Mouse (Mus musculus): ENCODE results near the gene Slc44a3.

DNA sequence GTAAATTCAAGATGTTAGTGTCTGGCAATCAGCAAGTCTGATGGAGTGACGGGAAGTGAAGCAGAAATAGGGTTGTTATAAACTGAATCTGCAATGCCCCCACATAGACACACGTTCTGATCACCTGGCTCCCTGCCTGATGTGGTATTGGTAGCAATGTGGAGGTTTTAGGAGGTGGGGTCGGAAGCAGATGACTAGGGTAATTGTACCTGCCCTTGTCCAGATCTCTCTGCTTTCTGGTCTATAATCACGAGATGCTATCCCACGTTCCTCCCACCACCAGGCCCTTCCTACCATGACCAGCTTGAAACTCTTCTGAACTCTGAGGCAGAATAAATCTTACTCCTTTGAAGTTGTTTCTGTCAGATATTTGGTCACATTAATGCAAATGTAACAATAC lies 45.4 kb upstream of the Slc44a3 start:
- TF ChIP-seq CTCF (IDR thresholded peaks at IDR 0.05; ENCODE audit: borderline replicate concordance, extremely low read depth, insufficient read depth, insufficient read length): no peak
- no peak for TF ChIP-seq POLR2A (IDR thresholded peaks at IDR 0.05; ENCODE audit: borderline replicate concordance, extremely low read depth, insufficient read depth, insufficient read length, poor library complexity, severe bottlenecking)
